Mouse (Mus musculus) frontal cortex, adult (tissue): ENCODE results near the gene Frmd4b.
A peak's percentile ranks its signal among the peaks of the same experiment; 100 is the strongest.
"Not testable (repeated sequence)": the region's sequence is repeated elsewhere in the genome, so short reads cannot be mapped to it uniquely, and the experiment has no call there.

ENCODE experiments used
- ATAC-seq: cut with Nextera tagmentation; 2 replicates; pipeline ENCODE4 v1.9.2; 2017; ENCODE audit warnings: mild to moderate bottlenecking, moderate library complexity, mixed read lengths; ENCODE audit not compliant: low TSS enrichment

Gene Frmd4b

DNA sequence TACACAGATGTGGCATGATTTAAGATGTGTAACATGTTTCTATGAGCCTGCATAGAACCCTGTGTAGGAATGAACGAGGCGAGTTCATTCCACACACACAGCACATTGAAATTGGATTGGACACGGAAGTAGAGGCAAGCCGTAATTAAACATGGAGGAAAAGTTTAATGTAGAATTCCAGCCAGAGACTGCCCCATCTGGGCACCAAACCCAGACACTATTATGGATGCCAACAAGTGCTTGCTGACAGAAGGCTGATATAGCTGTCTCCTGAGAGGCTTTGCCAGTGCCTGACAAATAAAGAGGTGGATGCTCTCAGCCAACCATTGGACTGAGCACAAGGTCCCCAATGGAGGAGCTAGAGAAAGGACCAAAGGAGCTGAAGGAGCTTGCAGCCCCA is 201.8 kb downstream of the Frmd4b start:
- ATAC-seq: not testable (repeated sequence)

DNA sequence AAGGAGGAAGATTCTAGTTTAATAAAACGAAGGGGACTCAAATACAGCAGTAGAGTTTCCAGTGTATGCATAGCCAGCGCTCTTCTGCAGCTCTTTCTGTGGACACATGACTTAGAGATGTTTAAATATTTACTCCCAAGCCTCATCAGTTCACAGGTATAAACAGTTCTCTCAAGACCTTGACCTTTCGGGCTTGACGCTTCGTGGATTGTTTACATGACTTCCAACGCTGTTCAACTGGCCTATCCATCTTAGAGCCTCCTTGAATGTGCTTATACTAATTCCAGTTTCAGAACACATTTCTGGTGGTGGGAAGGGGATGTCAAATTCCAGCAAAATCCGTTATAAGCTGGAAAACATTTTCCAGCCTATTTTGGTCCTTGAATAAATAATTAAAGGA is 203.9 kb downstream of the Frmd4b start:
- ATAC-seq: no peak

GRCm38 (mm10) chr6:97412403-97412802 is 204.9 kb downstream of the Frmd4b start:
- no peak for ATAC-seq

DNA sequence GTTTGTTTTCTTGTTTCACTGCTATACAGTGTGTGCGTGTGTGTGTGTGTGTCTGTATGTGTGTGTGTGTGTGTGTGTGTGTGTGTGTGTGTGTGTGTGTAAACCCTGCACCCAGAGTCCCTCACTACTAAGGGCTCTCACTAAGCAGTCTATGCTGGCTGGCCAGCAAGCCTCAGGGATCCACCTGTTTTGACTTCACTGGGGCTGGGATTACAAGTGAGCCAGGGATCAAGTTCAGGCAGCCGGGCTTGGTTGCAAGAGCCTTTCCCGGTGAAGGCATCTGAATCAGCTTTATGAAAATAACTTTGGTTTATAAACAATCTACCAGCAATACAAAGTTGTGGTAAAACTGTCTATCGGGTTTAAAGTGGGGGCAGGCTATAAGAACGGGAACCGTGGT is 206.0 kb downstream of the Frmd4b start:
- no peak for ATAC-seq

DNA sequence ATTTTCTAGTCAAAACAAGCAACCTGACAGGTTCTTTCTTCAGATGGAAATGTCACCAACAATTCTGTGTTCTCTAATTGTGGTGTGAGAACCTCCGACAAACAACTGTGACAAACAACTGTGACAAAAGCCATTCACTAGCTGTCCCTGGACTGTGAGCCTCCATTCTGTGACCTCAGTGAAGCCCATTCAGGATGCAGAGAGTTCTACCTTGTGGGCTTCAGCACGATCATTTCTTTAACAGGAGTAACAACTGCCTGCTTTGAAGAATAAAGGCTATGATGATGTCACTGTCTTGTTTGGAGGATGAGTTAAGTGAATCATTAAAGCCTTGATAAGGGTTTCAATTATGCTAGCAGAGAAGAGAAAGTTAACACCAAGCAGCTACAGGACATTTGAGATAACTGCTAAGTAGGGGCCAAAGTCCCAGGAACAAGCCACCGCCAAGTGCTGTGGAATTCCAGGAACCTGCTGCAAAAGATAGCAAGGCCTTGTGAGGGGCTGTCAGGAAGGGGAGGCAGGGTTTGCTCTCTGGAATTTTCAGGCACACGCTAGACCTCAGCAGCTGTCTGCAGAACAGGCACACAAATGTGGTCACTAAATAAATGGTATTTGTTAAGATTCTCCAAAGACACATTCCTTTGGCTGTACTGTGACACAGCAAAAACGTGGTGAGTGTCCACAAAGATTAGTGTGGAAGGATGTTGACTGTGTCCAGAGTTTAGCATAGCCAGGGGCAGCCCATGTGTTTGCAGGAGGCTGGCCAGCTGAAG is 207.7 kb downstream of the Frmd4b start:
- no peak for ATAC-seq

DNA sequence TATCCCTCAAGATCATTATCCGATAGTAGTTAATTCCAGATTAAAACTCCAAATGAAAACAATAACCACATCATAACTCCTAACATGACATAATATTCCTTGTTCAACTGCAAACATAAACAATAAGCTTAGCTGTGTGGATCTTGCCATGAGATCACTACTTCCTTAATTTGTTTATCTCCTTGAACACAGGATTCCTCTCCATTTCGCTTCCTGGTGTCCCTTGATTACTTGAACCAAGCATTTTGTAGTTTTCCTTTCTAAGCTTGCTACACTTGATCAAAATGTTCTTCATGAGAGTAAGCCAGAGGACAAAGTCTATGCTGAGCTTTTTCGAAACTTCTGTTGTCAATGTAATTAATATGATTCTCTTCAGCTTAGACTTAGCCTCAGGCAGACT is 209.4 kb downstream of the Frmd4b start:
- no peak for ATAC-seq

- ATAC-seq: no peak
Measured at GRCm38 (mm10) chr6:97407425-97407824, 209.9 kb downstream of the Frmd4b start.

GRCm38 (mm10) chr6:97405311-97405710 is 212.0 kb downstream of the Frmd4b start:
- peak; percentile 65 for ATAC-seq

DNA sequence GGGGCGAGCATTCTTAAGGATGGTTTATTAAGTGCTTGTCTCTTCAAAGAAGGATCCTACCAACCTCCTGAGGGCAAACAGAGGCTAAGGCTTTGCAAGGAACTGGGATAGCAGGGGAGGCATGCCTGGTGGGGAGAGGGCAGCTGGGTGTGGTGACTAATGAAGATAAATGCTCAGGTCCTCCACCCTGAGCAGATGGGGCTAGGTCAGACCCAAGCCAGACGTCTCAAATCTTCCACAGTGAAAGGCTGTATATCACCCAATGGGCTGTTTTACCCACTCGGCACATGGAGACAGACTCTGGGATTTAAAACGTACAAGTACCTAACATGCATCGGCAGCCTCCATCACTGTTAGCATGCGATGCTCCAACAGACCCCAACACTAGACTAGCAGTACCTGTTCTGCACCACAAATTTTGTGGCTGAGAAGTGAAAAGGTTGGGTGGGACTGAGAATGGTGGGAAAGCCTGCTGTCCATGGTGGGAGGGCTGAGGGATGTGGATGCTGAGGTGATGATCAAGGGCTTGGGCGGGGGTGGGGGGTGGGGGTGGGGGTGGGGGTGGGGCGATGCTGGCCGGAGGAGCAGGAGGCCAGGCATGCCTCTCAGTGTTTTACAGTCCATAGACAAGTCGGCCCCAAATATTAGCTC is 214.4 kb downstream of the Frmd4b start:
- no peak for ATAC-seq

- no peak for ATAC-seq
Measured at GRCm38 (mm10) chr6:97400446-97400845, 216.9 kb downstream of the Frmd4b start.

DNA sequence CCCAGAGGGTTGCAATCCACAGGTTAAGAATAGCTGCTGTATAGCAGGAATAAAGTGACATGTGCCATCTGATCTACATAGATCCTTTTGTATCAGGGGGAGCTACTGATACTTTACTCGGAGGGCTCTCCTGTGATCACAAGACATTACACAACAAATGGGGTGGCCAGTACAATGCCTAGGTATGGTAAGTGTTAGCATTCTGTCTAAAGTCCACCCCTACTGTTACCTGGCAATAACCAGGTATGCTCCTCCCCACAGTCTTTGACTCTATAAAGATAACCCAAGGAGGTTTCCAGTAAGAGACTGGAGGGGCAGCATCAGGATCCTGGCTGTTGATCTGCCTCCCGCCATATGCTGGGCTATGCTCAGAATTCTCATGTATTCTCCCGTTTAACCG is 219.4 kb downstream of the Frmd4b start:
- no peak for ATAC-seq

- no peak for ATAC-seq
Measured at GRCm38 (mm10) chr6:97396957-97397354, 220.4 kb downstream of the Frmd4b start.

- no peak for ATAC-seq
Measured at GRCm38 (mm10) chr6:97396351-97396956, 220.9 kb downstream of the Frmd4b start.

DNA sequence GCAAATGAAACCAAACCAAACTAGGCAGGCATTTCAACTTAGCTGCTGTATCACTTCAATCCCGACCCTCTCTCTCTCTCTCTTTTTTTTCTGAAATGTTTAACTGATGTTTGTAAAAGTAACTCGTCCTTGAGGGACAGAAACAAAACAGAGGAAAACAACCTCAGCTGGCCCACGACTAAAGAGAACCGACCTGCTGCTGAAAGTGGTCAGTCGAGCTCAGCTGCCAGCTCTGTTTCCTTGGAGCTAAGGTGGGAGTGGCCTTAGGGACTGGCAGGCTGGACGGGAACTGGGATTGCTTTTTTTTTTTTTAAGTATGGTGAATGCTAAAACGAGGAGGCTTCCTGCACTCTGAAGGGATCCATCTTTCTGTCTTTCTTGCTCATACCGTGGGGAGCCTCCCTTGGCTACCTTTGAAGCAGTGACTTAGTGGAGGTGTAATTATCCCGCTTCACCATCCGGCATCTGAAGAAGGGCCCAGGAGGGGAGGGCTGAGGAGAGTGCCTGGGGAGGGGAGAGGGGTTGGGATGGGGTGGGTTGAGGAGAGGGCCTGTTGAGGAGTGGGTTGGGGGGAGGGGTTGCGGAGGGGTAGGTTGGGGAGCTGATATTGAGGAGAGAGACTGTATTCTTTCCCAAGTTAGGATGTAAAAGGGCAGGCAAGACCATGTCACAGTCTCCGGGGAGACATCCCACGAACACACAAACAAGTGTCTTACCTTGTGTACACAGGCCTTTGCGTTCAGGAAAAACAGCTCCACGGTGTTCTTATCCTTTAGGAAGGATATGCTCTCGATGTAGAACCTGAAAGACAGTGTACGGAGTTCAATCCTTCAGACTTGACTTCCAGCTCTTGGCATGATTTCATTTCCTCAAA is 221.6 kb downstream of the Frmd4b start:
- no peak for ATAC-seq

- no peak for ATAC-seq
Measured at GRCm38 (mm10) chr6:97394473-97395075, 222.8 kb downstream of the Frmd4b start.

DNA sequence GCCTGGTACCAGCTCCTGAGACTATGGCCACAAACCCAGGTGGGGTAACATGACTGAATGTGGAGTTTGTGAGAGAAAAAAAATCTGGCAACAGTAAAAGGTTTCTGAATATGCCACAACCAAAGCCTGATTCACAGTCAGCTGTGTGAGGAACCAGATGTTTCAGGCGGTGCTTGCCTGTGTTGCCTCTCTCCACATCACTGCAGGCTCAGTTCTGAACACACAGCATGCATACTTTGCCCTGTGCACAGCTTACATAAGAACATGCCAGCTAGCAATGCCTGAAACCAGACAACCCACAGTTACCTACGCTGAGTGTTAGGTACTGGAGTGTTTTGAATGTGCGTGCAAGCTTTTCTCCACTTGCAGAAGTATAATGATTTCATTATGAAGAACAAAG is 224.4 kb downstream of the Frmd4b start:
- ATAC-seq: peak; percentile 51

GRCm38 (mm10) chr6:97387388-97387787 is 230.0 kb downstream of the Frmd4b start:
- no peak for ATAC-seq

GRCm38 (mm10) chr6:97384918-97385317 is 232.4 kb downstream of the Frmd4b start:
- ATAC-seq: no peak

GRCm38 (mm10) chr6:97381275-97381674 is 236.1 kb downstream of the Frmd4b start:
- ATAC-seq: no peak

- ATAC-seq: no peak
Measured at GRCm38 (mm10) chr6:97370947-97371346, 246.4 kb downstream of the Frmd4b start.

- no peak for ATAC-seq
Measured at GRCm38 (mm10) chr6:97370460-97370859, 246.9 kb downstream of the Frmd4b start.

DNA sequence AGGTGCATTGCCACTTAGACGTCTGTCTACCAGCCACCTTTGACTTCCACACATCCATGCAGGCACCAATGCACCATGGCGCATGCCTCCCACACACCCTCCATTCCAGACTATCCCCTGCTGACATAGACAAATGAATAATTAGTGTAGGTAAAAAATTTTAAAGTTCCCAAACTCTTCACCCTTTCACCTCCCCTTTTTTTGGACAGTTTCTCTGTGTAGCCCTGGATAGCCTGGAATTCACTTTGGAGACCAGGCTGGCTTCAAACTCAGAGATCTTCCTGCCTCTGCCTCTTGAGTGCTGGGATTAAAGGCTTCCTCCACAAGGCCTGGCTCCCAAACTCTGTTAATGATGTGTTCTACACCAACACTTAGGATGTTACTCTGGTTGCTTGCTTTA is 253.5 kb downstream of the Frmd4b start:
- ATAC-seq: no peak
